Mouse (Mus musculus) G1E (cell line): ENCODE measurements around the gene Cpeb4.

ENCODE experiments used
- CTCF ChIP-seq: IDR thresholded peaks from 2 replicates; pipeline ENCODE4 v1.5.1; 2012; ENCODE audit warnings: low read depth, low read length, inconsistent platforms, mixed read lengths
- GATA1 ChIP-seq: IDR thresholded peaks from 2 replicates; pipeline ENCODE4 v1.6.1; 2012; ENCODE audit warnings: borderline replicate concordance, low read length, inconsistent platforms, mixed read lengths
- GATA2 ChIP-seq: IDR thresholded peaks from 2 replicates; pipeline ENCODE4 v1.6.1; 2012; ENCODE audit warnings: low read depth, low read length, inconsistent platforms, borderline replicate concordance
- POLR2AphosphoS5 ChIP-seq: IDR thresholded peaks from 2 replicates; pipeline ENCODE4 v1.6.1; 2012; ENCODE audit warnings: low read depth, low read length, inconsistent platforms; ENCODE audit not compliant: insufficient replicate concordance
- TAL1 ChIP-seq: conservative IDR thresholded peaks from 2 replicates; pipeline ENCODE4 v1.6.1; 2012; ENCODE audit warnings: low read depth, low read length, inconsistent platforms, mixed read lengths

DNA sequence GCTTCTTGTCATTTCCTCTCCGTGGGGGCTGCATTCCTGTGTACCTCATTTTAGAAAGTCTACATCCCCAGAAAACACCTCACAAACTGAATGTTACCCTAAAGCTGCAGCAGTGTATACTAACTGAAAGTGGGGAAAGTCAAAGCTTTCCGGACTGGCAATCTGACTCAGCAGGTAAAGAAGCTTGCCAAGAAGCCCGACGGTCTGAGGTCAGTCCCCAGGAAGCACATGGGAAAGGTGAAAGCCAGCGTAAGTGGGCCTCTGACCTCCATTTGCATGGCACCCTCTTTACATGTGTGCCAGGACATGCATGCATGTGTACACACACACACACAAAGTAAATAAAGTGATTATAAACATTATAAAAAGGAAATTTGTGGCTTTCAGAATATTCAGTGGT lies 103.7 kb downstream of the Cpeb4 start:
- TF ChIP-seq GATA1 (no peak), TAL1 (no peak), CTCF (no peak), POLR2AphosphoS5 (no peak), GATA2 (no peak)
